Mouse (Mus musculus) CH12.LX (cell line): Measurements from ENCODE around the gene Syne1. TPM values are rescaled to one million over a fixed set of nuclear protein-coding genes. Genes with fewer than 3 reads are reported as not detected.

Source experiments
- DNase-seq: peaks from one replicate; pipeline ENCODE4 v3.0.0-alpha.2; 2013; ENCODE audit errors: extremely low read depth
- H3K27ac ChIP-seq: 2 replicates; pipeline ENCODE4 v1.5.1; 2012; ENCODE audit warnings: low read depth, mild to moderate bottlenecking, control low read depth, moderate library complexity; ENCODE audit not compliant: insufficient read depth
- H3K27me3 ChIP-seq: replicated peaks from 2 replicates; pipeline ENCODE3; 2012; ENCODE audit warnings: inconsistent platforms
- H3K36me3 ChIP-seq, 2 experiments: replicated peaks in 1 of 2; 2 replicates each; pipeline versions ENCODE3 to v1.6.1; 2012; ENCODE audit warnings: inconsistent platforms in 1 of 2, low read length in 1 of 2, mild to moderate bottlenecking in 1 of 2, mixed read lengths in 1 of 2, moderate library complexity in 1 of 2; ENCODE audit not compliant: control insufficient read depth in 1 of 2, insufficient read depth in 1 of 2
- H3K4me1 ChIP-seq, 2 experiments: 2 replicates each; pipeline ENCODE4 v1.6.1; 2012; ENCODE audit warnings: inconsistent platforms in 1 of 2, moderate library complexity in 1 of 2; ENCODE audit not compliant: insufficient read depth in 2 of 2, control insufficient read depth in 1 of 2
- H3K4me2 ChIP-seq: 2 replicates; pipeline ENCODE4 v1.6.1; 2012; ENCODE audit warnings: low read depth, mild to moderate bottlenecking, control low read depth; ENCODE audit not compliant: poor library complexity, insufficient read depth, severe bottlenecking
- H3K4me3 ChIP-seq, 3 experiments: fragments of 150-350 bp in 1 of 3; sonication (generic) in 1 of 3; replicated peaks in 1 of 3; 2 replicates each; pipeline versions ENCODE3 to v1.5.1; 2011 to 2012; ENCODE audit warnings: low read depth in 2 of 3, low read length in 2 of 3, mild to moderate bottlenecking in 2 of 3, moderate library complexity in 2 of 3, control low read depth in 1 of 3, improper control_type of control experiment in 1 of 3, inconsistent platforms in 1 of 3, mixed read lengths in 1 of 3; ENCODE audit not compliant: poor library complexity in 1 of 3
- H3K79me2 ChIP-seq: replicated peaks from 2 replicates; pipeline ENCODE4 v1.6.1; 2012; ENCODE audit warnings: mild to moderate bottlenecking, moderate library complexity; ENCODE audit not compliant: control insufficient read depth, poor library complexity, insufficient read depth, severe bottlenecking; ENCODE audit errors: extremely low read depth
- H3K9ac ChIP-seq: 2 replicates; pipeline ENCODE4 v1.6.1; 2012; ENCODE audit warnings: low read depth, mild to moderate bottlenecking, control low read depth, moderate library complexity; ENCODE audit not compliant: insufficient read depth
- H3K9me3 ChIP-seq: replicated peaks from 2 replicates; pipeline ENCODE3; 2012; ENCODE audit warnings: low read length, inconsistent platforms, mixed read lengths
- CHD2 ChIP-seq: IDR thresholded peaks from 2 replicates; pipeline ENCODE4 v1.6.1; 2011; ENCODE audit warnings: low read length, improper control_type of control experiment
- CTCF ChIP-seq, 2 experiments: IDR thresholded peaks in 1 of 2; conservative IDR thresholded peaks in 1 of 2; 2 replicates each; pipeline ENCODE4 v1.5.1; 2011 to 2012; ENCODE audit warnings: low read depth in 2 of 2, low read length in 2 of 2, improper control_type of control experiment in 1 of 2, inconsistent platforms in 1 of 2, mild to moderate bottlenecking in 1 of 2, moderate library complexity in 1 of 2
- E2F4 ChIP-seq: IDR thresholded peaks from 2 replicates; pipeline ENCODE4 v1.6.1; 2011; ENCODE audit warnings: low read depth, low read length, improper control_type of control experiment; ENCODE audit not compliant: insufficient replicate concordance
- ELF1 ChIP-seq: IDR thresholded peaks from 2 replicates; pipeline ENCODE4 v1.6.1; 2014; ENCODE audit warnings: low read depth, mild to moderate bottlenecking, inconsistent platforms, low read length, improper control_type of control experiment
- EP300 ChIP-seq: IDR thresholded peaks from 2 replicates; pipeline ENCODE4 v1.6.1; 2011; ENCODE audit warnings: low read length, improper control_type of control experiment
- ETS1 ChIP-seq: conservative IDR thresholded peaks from 2 replicates; pipeline ENCODE4 v1.6.1; 2012; ENCODE audit warnings: low read depth, mild to moderate bottlenecking, inconsistent platforms, low read length, improper control_type of control experiment, moderate library complexity
- GABPA ChIP-seq: IDR thresholded peaks from 2 replicates; pipeline ENCODE4 v1.6.1; 2012; ENCODE audit warnings: low read depth, low read length, improper control_type of control experiment, inconsistent platforms; ENCODE audit not compliant: insufficient replicate concordance
- HCFC1 ChIP-seq: IDR thresholded peaks from 2 replicates; pipeline ENCODE4 v1.6.1; 2012; ENCODE audit warnings: low read depth, mild to moderate bottlenecking, inconsistent platforms, low read length, improper control_type of control experiment
- IRF4 ChIP-seq: IDR thresholded peaks from 2 replicates; pipeline ENCODE4 v1.6.1; 2014; ENCODE audit warnings: low read depth, mild to moderate bottlenecking, inconsistent platforms, low read length, improper control_type of control experiment
- JUND ChIP-seq: conservative IDR thresholded peaks from 2 replicates; pipeline ENCODE4 v1.6.1; 2011; ENCODE audit warnings: low read depth, low read length, improper control_type of control experiment
- KAT2A ChIP-seq: IDR thresholded peaks from 2 replicates; pipeline ENCODE4 v1.6.1; 2012; ENCODE audit warnings: low read length, improper control_type of control experiment, inconsistent platforms; ENCODE audit not compliant: insufficient replicate concordance
- MAFK ChIP-seq: IDR thresholded peaks from 2 replicates; pipeline ENCODE4 v1.6.1; 2011; ENCODE audit warnings: low read length, improper control_type of control experiment; ENCODE audit not compliant: insufficient replicate concordance
- MAZ ChIP-seq: IDR thresholded peaks from 2 replicates; pipeline ENCODE4 v1.6.1; 2012; ENCODE audit warnings: low read depth, mild to moderate bottlenecking, inconsistent platforms, low read length, improper control_type of control experiment, moderate library complexity
- MEF2A ChIP-seq: IDR thresholded peaks from 2 replicates; pipeline ENCODE4 v1.6.1; 2014; ENCODE audit warnings: low read depth, mild to moderate bottlenecking, inconsistent platforms, low read length, improper control_type of control experiment, borderline replicate concordance
- MXI1 ChIP-seq: IDR thresholded peaks from 2 replicates; pipeline ENCODE4 v1.6.1; 2011; ENCODE audit warnings: mild to moderate bottlenecking, low read depth, low read length, improper control_type of control experiment
- NELFE ChIP-seq: IDR thresholded peaks from 2 replicates; pipeline ENCODE4 v1.6.1; 2011; ENCODE audit warnings: low read depth, low read length, improper control_type of control experiment
- NRF1 ChIP-seq: IDR thresholded peaks from 2 replicates; pipeline ENCODE4 v1.6.1; 2014; ENCODE audit warnings: low read depth, mild to moderate bottlenecking, inconsistent platforms, low read length, improper control_type of control experiment, moderate library complexity
- PAX5 ChIP-seq: IDR thresholded peaks from 2 replicates; pipeline ENCODE4 v1.6.1; 2012; ENCODE audit warnings: low read length, inconsistent platforms, mixed read lengths
- POLR2A ChIP-seq: IDR thresholded peaks from 2 replicates; pipeline ENCODE4 v1.6.1; 2011; ENCODE audit warnings: low read depth, mild to moderate bottlenecking, improper control_type of control experiment, low read length
- POLR2AphosphoS2 ChIP-seq: IDR thresholded peaks from 2 replicates; pipeline ENCODE4 v1.6.1; 2011; ENCODE audit warnings: low read depth, low read length, improper control_type of control experiment
- RAD21 ChIP-seq: IDR thresholded peaks from 2 replicates; pipeline ENCODE4 v1.6.1; 2011; ENCODE audit warnings: low read depth, mild to moderate bottlenecking, low read length, improper control_type of control experiment, moderate library complexity
- SIN3A ChIP-seq: IDR thresholded peaks from 2 replicates; pipeline ENCODE4 v1.6.1; 2012; ENCODE audit warnings: low read length, improper control_type of control experiment, inconsistent platforms
- TBP ChIP-seq: conservative IDR thresholded peaks from 2 replicates; pipeline ENCODE4 v1.6.1; 2011; ENCODE audit warnings: low read depth, low read length, improper control_type of control experiment
- TCF12 ChIP-seq: IDR thresholded peaks from 2 replicates; pipeline ENCODE4 v1.6.1; 2014; ENCODE audit warnings: low read depth, mild to moderate bottlenecking, inconsistent platforms, low read length, improper control_type of control experiment
- UBTF ChIP-seq: IDR thresholded peaks from 2 replicates; pipeline ENCODE4 v1.6.1; 2012; ENCODE audit warnings: low read depth, mild to moderate bottlenecking, inconsistent platforms, low read length, improper control_type of control experiment, moderate library complexity
- USF1 ChIP-seq: IDR thresholded peaks from 2 replicates; pipeline ENCODE4 v1.6.1; 2014; ENCODE audit warnings: low read depth, mild to moderate bottlenecking, inconsistent platforms, low read length, improper control_type of control experiment
- ZC3H11A ChIP-seq: IDR thresholded peaks from 2 replicates; pipeline ENCODE4 v1.6.1; 2012; ENCODE audit warnings: low read depth, mild to moderate bottlenecking, inconsistent platforms, low read length, improper control_type of control experiment
- ZNF384 ChIP-seq: IDR thresholded peaks from 2 replicates; pipeline ENCODE4 v1.6.1; 2012; ENCODE audit warnings: low read depth, low read length, improper control_type of control experiment, inconsistent platforms
- dilution Hi-C: fragments of 300-500 bp; cut with MboI; formaldehyde crosslinking; loops from 2 replicates; pipeline ENCODE4 v1.14.3; 2020; ENCODE audit warnings: low sequenced_read_pairs; ENCODE audit not compliant: extremely low pct_unique_long_range_greater_than_20kb, extremely low pct_ligation_motif_present
- in situ Hi-C: fragments of 300-500 bp; cut with MboI; formaldehyde crosslinking; loops from 3 replicates; pipeline ENCODE4 v1.14.3; 2019; ENCODE audit warnings: low sequenced_read_pairs, low pct_ligation_motif_present, low pct_unique_long_range_greater_than_20kb, mixed read lengths
- polyA plus RNA-seq: library from polyadenylated mRNA; unstranded; fragments of >175 nt; gene quantifications from 2 replicates; pipeline ENCODE4 v1.2.1, GENCODE M21; 2012; ENCODE audit warnings: low read depth; ENCODE audit not compliant: insufficient read length
- total RNA-seq, 2 experiments: library from RNA; depleted of rRNA; stranded (reverse); fragments of 300-350 nt in 1 of 2; fragments of >200 nt in 1 of 2; gene quantifications; 2 replicates each; pipeline ENCODE4 v1.2.3; 2012 to 2014

The Syne1 gene
- total and polyA plus RNA-seq, 3 experiments = 3.1 to 7.6 (median 3.6) TPM

GRCm38 (mm10) chr10:5032192-5033048 lies 518.9 kb downstream of the Syne1 start:
- dilution Hi-C loops = no loop called here
- Histone ChIP-seq H3K79me2 (no peaks in the 10 kb centered on the region), H3K9me3 (no peaks in the 10 kb centered on the region), H3K27me3 (no peaks in the 10 kb centered on the region), H3K4me2 (no peak overlapping the region), H3K4me3 (no peak overlapping the region), H3K27ac (no peak overlapping the region), H3K4me1 (no peaks in the 10 kb centered on the region), H3K9ac (no peak overlapping the region), H3K36me3 (peaks cover 0 to 41% of the 10 kb centered on the region in 2 experiments)
- DNase-seq = no peak
- in situ Hi-C loops = no loop called here
- TF ChIP-seq GABPA (no peak), ZC3H11A (no peak), MAFK (no peak), NELFE (no peak), ETS1 (no peak), PAX5 (no peak), KAT2A (no peak), SIN3A (no peak), ZNF384 (no peak), USF1 (no peak), NRF1 (no peak), RAD21 (no peak), POLR2A (no peak), JUND (no peak), MAZ (no peak), POLR2AphosphoS2 (no peak), CTCF (conservative IDR thresholded peaks at IDR 0.05 in 1 of 2, IDR thresholded peaks at IDR 0.05 in 1 of 2; ENCODE audit: low read depth in 2 of 2, low read length in 2 of 2) (no peak), ELF1 (no peak), TBP (no peak)

GRCm38 (mm10) chr10:5029883-5030282 lies 521.4 kb downstream of the Syne1 start:
- H3K4me1 ChIP-seq = no peaks in the 10 kb centered on the region
- H3K9ac ChIP-seq = no peak overlapping the region
- H3K79me2 ChIP-seq = no peaks in the 10 kb centered on the region
- no peak overlapping the region for H3K4me3 ChIP-seq
- H3K36me3 ChIP-seq = peaks cover 0 to 21% of the 10 kb centered on the region in 2 experiments
- H3K4me2 ChIP-seq = no peak overlapping the region
- in situ Hi-C loops (no loop called here), dilution Hi-C loops (no loop called here)
- no peaks in the 10 kb centered on the region for H3K27me3 ChIP-seq
- no peak for TF ChIP-seq ZNF384
- TF ChIP-seq POLR2AphosphoS2 = no peak
- TF ChIP-seq MEF2A = no peak
- TF ChIP-seq USF1 = no peak
- TF ChIP-seq E2F4 = no peak
- TF ChIP-seq JUND = no peak
- no peak for TF ChIP-seq TBP
- no peak for TF ChIP-seq CHD2
- no peak for TF ChIP-seq HCFC1
- no peak for TF ChIP-seq ETS1
- no peak for TF ChIP-seq IRF4
- TF ChIP-seq TCF12 = no peak
- no peak for TF ChIP-seq UBTF
- no peak for TF ChIP-seq EP300
- no peak for TF ChIP-seq GABPA
- TF ChIP-seq PAX5 = no peak
- no peak for TF ChIP-seq MXI1
- no peak for TF ChIP-seq SIN3A
- no peaks in the 10 kb centered on the region for H3K9me3 ChIP-seq
- no peak overlapping the region for H3K27ac ChIP-seq
- DNase-seq = no peak
